Mouse (Mus musculus) urinary bladder, postnatal 36 days (tissue): Measurements from ENCODE around the gene Vmn2r27.

Source experiments
- DNase-seq, 2 experiments: peaks; one replicate each; pipeline ENCODE4 v3.0.0; 2022; ENCODE audit warnings: low spot score in 2 of 2, mixed read lengths in 1 of 2

The Vmn2r27 gene

DNA sequence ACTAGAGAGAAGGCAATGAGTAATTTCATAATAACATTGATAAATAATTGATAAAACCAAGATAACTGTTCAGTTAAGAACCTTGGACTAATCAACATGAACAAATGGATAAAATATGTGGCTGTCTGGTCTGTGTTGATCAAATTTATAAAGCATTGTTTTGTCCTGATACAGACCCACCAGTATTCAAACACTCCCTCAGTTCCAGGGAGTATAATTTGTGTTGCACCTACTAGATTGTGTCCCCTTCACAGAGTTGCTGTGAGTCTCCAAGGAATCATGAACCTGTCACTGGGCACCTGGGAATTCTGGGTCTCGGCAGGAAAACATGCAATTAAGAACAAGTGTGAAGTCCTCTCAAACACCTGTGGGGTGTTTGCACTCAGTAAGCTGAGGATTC, at the start of gene Vmn2r27:
Vmn2r27 (minus strand) TSS at position 101 of the 400 bp plus-strand sequence.
- DNase-seq = no peak

- DNase-seq = no peak
Observed at GRCm38 (mm10) chr6:124278291-124278690, 46.6 kb upstream of the Vmn2r27 start.

- no peak for DNase-seq
Observed at GRCm38 (mm10) chr6:124277641-124278040, 46.0 kb upstream of the Vmn2r27 start.

GRCm38 (mm10) chr6:124273231-124273880, 41.7 kb upstream of the Vmn2r27 start:
- DNase-seq = peak in 1 of 2 experiments; percentile 8

GRCm38 (mm10) chr6:124262696-124263095, 31.0 kb upstream of the Vmn2r27 start:
- peak; percentile 26 to 57 for DNase-seq

DNA sequence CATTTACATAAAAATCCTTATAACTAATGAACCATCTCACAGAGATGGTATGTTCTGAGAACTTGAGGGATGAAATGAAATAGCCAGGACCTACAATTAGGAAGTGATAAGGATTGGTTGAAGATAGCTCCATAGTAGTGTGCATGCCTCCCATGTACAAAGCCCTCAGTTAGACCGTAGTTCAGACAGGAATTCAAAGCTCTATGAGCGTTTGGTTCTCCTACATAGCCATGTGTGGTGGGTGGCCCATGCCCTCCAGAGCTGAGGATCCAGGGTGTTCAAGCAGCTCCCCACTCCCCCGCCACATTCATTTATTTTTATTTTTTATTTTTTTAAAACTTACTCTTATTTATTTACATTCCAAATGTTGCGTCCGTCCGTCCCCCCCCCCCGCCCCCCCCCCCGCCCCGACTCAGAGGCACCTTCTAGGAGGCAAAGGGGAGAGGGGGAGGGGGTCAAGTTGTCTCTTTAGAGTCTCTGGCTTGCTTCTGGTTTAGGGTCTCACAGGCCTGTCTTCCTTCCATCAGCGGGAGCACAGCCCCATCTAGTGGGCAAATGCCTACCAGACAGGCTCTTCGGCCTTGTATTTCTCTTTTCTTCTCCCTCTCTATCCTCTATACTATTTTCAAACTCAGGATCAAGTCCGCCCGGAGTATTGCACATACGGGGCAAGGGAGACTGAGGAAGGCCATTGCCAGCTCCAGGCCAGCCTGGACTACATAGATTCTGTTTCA, 28.7 kb upstream of the Vmn2r27 start:
- DNase-seq = peak; percentile 23 to 30

- no peak for DNase-seq
Observed at GRCm38 (mm10) chr6:124255721-124256470, 24.2 kb upstream of the Vmn2r27 start.

- DNase-seq = no peak
Observed at GRCm38 (mm10) chr6:124202116-124202515, 29.5 kb downstream of the Vmn2r27 start.

GRCm38 (mm10) chr6:124168499-124169257, 63.0 kb downstream of the Vmn2r27 start:
- DNase-seq = no peak

- DNase-seq = no peak
Observed at GRCm38 (mm10) chr6:124166596-124166995, 65.1 kb downstream of the Vmn2r27 start.

- no peak for DNase-seq
Observed at GRCm38 (mm10) chr6:124149808-124150207, 81.8 kb downstream of the Vmn2r27 start.
